Mouse (Mus musculus): ENCODE results near the gene Anp32b. TPM values are rescaled to one million over a fixed set of nuclear protein-coding genes. Genes with fewer than 3 reads are reported as not detected.

Anp32b gene
- polyA plus RNA-seq, 1 experiment: 90.5 TPM

DNA sequence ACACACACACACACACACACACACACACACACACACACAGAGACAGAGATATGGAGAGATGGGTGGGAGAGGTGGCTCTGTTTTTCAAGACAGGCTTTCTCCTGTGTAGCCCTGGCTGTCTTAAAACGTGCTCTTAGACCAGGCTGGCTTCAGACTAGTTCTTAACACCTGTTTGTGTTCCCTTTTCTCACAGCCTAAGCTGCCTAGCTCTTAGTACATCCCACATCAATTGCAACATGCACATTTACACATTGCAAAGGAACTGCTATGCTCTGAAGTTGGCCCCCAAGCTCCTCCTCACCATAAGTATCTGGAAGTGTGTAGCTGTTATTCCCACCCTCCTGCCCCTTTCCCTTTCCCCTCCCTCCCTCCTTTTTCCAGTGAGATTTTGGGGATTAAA, 3.2 kb upstream of the Anp32b start:
- Histone ChIP-seq H3K4me1 (ENCODE audit: control insufficient read depth, insufficient read depth, insufficient read length, low read length) (no peaks in the 10 kb centered on the region; the same call in 1 of the 2 replicates), H3K4me3 (ENCODE audit: insufficient read depth, low read depth, low read length) (no peak overlapping the region), H3K27ac (replicated peaks; ENCODE audit: low read depth, low read length) (no peak overlapping the region)

DNA sequence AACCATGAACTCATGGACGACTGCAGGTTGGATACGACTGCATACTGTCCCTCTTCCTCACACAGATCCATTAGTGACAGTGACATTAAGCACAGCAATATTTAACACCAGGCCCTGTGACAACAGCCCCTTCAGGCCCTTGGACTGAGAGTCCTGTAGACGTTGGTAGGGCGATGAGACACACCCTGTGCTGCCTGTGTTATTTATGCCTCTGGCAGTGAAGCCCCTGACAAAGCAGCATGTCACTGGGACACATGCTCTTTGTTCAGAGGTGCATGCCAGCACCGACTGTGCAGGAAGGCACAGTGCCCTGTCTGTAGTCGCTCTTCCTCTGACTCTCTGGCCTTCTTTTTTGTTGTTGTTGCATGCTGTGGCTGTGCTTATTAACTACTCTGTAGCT, 1.8 kb upstream of the Anp32b start:
- H3K27ac ChIP-seq (replicated peaks; ENCODE audit: low read depth, low read length): no peak overlapping the region
- H3K4me3 ChIP-seq (ENCODE audit: insufficient read depth, low read depth, low read length): no peak overlapping the region
- peaks cover 7% of the 10 kb centered on the region for H3K4me1 ChIP-seq (ENCODE audit: control insufficient read depth, insufficient read depth, insufficient read length, low read length)

DNA sequence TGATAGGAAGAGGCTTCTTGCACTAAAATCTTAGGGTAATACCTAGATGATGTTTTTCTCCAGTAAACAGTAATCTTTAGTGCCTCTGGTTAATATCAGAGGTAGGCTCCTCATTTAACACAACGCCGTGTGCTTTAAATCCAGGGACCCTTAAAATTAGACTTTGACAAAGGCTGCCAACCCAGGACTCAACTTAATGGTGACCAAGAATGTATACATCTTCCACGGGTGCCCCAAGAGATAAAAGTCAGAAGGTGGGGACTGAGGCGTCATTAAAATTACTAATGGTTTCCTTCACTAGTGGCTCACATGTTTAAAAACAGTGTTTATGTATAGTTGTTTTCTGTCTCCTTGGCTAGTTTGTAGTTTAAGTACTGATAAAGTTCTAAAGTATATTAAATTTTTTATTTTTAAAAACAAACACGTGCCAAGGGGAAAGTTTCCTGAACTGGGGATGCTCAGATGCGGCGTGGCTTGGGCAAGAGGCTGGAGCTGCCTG, 633 bp upstream of the Anp32b start:
- Histone ChIP-seq H3K4me3 (ENCODE audit: insufficient read depth, low read depth, low read length) (peak overlapping the region; percentile 98), H3K27ac (replicated peaks; ENCODE audit: low read depth, low read length) (0 out of 2 replicates have a peak overlapping the region, but pooled peaks have one; percentile 3), H3K4me1 (ENCODE audit: control insufficient read depth, insufficient read depth, insufficient read length, low read length) (peaks cover 7% of the 10 kb centered on the region)

DNA sequence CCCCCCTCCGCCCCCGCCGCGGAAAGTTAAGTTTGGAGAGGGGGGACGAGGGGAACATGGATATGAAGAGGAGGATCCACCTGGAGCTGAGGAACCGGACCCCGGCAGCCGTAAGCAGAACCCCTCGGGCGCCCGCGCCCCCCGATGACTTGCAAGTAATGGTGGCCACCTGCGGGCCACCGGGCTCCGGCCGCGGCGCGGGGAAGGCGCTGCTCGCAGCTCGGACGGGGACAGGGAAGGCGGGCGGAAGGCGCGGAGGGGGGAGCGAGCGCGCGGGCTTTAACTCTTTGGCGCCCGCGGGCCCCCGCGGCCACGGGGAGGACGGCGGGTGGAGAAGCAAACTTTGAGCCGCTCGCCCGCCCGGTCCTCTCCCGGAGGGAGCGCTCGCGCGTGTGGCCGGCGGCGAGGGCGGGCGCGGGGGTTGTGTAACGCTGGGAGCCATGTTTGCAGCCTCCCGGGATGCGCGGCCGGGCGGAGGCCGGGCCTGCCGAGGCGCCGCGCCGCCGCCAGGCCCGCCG, 597 bp downstream of the Anp32b start:
- peak overlapping the region; percentile 98 for H3K4me3 ChIP-seq (ENCODE audit: insufficient read depth, low read depth, low read length)
- peaks cover 9% of the 10 kb centered on the region for H3K4me1 ChIP-seq (ENCODE audit: control insufficient read depth, insufficient read depth, insufficient read length, low read length)
- peak overlapping the region; percentile 90 for H3K27ac ChIP-seq (replicated peaks; ENCODE audit: low read depth, low read length)

DNA sequence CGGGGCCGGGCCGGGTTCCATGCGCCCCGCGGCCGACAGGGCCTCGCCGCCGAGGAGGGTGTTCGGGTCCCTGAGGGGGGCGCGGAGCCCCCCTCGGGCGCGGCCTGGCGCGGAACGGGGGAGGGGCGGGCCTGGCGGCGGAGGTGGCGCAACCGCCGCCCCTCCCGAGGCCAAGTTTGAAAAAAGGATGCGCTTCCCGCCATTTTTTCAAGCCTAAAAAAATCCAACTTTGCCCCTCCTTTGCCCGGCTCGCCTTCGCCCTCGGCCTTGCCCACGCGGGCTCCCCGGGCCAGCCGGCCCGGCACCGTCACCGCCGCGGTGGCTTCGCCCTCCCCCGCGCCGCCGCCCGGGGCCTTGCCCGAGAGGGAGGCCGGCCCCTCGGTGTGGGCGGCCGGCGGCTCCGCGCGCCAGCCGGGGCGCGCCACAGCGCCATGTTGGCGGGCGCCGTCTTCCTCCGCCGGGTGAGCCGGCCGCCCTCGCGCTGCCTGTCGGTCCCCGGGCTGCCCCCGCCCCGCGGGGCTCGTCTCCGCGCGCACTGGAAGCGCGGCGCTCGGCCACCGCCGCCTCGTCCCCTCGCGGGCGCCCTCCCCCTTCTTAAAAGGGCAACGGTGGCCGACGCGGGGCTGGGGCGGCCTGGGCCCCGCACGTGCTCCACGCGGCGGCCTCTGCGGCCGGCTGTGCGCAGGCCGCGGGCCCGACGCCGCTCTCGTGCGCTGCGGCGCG, 1.2 kb downstream of the Anp32b start:
- Histone ChIP-seq H3K27ac (replicated peaks; ENCODE audit: low read depth, low read length) (peak overlapping the region; percentile 90), H3K4me1 (ENCODE audit: control insufficient read depth, insufficient read depth, insufficient read length, low read length) (peaks cover 15% of the 10 kb centered on the region), H3K4me3 (ENCODE audit: insufficient read depth, low read depth, low read length) (peak overlapping the region; percentile 98)

DNA sequence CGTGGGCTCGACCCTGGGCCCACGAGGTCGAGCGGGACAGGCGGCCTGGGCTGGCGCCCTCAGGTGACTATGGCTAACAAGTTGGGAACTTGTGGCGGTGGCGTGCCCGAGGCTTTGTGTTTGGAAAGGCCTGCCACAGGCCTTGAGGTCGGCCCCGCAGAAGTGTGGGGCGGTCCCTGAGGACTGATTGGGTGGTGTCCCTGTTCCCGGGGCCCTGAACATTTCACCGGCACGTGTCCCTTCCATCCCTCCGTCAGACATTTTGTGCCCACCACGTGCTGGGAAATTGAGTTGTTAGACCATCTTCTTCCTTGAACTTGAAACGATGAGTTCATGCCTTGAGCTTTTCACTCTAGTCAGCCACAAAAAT, 1.8 kb downstream of the Anp32b start:
- peak overlapping the region; percentile 90 for H3K27ac ChIP-seq (replicated peaks; ENCODE audit: low read depth, low read length)
- H3K4me3 ChIP-seq (ENCODE audit: insufficient read depth, low read depth, low read length): peak overlapping the region; percentile 98
- H3K4me1 ChIP-seq (ENCODE audit: control insufficient read depth, insufficient read depth, insufficient read length, low read length): peaks cover 18% of the 10 kb centered on the region

DNA sequence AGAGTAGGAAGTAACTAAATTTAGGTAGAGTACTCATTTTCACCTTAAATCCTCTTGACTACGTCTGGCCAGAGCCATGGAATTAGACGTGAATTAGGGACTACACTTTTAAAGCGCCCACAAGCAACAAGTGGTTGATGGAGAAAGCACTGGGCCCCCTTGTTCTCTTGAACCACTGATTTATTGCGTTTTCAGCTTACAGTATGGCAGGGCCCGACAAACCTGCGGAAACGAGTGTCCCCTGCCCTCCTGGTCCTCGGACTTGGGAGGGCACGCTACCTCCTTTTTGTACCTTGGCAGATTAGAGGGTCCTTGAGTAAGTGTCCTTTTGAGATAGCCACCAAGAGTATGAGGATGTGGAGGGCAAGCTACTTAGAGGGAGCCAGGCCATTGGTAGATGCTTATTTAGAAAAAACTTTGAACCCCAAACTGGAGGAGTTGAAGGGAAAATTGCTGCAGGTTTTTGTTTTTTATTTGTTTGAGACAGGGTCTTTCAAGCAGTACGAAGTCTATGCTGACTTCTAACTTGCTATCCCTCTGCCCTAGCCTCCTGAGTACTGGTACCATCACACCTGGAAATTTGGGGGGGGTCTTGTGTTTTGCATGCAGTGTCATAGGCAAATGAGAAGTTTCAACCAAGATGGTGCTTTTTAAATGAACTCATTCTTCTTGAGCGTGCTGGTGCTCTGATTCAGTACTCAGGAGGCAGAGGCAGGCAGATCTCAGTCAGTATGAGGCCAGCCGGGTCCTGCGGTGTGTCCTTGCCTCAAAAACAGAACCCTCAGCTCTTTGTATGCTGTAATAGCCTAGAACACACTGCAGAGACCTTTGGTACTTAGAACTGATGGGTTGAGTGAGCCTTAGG, 2.4 kb downstream of the Anp32b start:
- Histone ChIP-seq H3K4me1 (ENCODE audit: control insufficient read depth, insufficient read depth, insufficient read length, low read length) (peaks cover 18% of the 10 kb centered on the region), H3K4me3 (ENCODE audit: insufficient read depth, low read depth, low read length) (peak overlapping the region; percentile 98), H3K27ac (replicated peaks; ENCODE audit: low read depth, low read length) (peak overlapping the region; percentile 90; the same call in 1 of the 2 replicates)

DNA sequence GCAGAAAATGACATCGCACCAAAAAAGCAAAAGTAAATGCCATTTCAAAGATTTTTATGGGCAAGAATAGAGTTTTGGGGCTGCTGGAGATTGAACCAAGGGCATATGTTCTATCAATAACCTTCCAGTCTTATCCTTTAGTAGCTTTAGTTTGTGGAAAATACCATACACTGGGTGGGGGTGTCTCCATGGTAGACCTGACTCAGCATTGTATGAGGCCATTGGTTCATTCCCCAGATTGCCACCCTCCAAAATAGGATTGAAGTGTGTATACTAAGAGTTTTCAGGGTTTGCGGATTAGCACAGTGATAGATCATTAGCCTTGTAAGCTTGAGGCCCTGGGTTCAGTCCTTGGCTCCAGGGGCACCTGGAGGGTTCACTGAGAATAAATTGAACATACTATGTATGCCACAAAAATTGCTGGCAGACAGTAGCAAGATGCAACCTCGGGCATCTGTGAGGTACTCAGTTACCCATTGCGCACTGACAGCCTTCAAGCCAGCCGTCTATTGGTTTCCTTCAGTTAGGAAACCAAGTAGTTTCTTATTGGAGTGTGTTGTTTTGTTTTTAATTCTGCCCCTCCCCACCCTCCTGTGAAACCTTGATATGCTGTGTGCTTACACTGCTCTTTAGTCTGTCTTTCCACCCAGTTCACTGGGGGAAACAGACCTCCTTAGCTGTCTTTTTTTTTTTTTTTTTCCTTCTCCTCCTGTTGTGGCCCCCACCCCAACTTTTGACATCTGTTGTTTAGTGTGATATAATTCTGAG, 3.6 kb downstream of the Anp32b start:
- Histone ChIP-seq H3K4me1 (ENCODE audit: control insufficient read depth, insufficient read depth, insufficient read length, low read length) (peaks cover 18% of the 10 kb centered on the region), H3K4me3 (ENCODE audit: insufficient read depth, low read depth, low read length) (no peak overlapping the region), H3K27ac (replicated peaks; ENCODE audit: low read depth, low read length) (no peak overlapping the region)

DNA sequence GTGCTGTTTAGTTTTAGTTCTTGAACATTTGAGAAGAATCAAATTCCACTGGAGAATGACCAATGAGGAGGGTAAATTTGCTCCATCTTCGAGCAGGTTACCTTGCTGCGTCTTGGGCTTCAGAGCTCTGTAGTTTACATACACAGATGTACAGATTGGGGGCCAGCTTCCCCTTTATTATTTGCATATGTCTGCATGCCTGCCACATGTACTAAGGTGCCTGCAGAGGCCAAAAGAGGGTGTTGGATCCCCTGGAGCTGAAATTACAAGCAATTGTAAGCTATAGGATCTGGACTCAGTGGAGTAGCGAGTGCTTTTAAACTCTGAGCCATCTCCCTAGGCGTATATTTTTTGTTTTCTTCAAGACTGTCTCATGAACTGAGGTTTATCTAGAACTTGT, 6.1 kb downstream of the Anp32b start:
- Histone ChIP-seq H3K27ac (replicated peaks; ENCODE audit: low read depth, low read length) (peak overlapping the region; percentile 10; the same call in 1 of the 2 replicates), H3K4me1 (ENCODE audit: control insufficient read depth, insufficient read depth, insufficient read length, low read length) (peaks cover 18% of the 10 kb centered on the region), H3K4me3 (ENCODE audit: insufficient read depth, low read depth, low read length) (no peak overlapping the region)

DNA sequence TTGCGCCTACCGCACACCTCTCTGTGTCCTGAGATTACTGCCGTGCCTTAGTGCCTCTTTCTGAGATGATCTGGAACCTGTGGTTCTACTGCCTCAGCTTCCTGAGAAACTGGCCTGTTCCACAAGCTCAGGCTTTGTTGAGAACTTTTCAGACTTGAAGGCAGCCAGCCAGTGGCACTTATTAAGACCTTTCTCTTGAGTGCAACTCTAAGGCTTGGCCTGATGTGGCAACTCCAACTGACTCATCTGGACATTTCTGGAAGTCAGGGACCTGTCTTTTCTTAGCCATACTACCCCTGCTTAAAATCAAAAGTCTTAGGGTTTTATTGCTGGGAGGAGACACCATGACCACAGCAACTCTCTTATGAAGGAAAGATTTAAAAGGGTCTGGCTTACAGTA, 6.5 kb downstream of the Anp32b start:
- no peak overlapping the region for H3K27ac ChIP-seq (replicated peaks; ENCODE audit: low read depth, low read length)
- peaks cover 18% of the 10 kb centered on the region for H3K4me1 ChIP-seq (ENCODE audit: control insufficient read depth, insufficient read depth, insufficient read length, low read length)

DNA sequence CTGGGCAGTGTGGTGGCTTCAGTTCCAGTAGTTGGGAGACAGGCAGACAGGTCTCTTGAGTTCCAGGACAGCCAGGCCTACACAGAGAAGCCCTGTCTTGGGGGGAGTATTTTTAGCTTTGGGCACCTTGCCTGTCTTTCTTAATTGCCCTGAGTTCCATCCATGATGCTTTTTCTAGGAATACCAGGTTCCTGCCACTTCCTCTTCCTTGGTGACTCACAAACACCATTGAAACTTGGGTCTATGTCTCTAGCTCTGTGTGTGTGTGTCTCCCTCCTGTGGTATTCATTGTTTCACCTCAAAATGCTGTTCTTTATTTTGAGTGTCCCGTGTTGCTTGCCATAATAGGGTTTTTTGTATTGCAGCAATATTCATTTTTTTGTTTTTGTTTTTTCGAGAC, 7.7 kb downstream of the Anp32b start:
- Histone ChIP-seq H3K4me1 (ENCODE audit: control insufficient read depth, insufficient read depth, insufficient read length, low read length) (peaks cover 11% of the 10 kb centered on the region; the same call in 1 of the 2 replicates), H3K27ac (replicated peaks; ENCODE audit: low read depth, low read length) (no peak overlapping the region), H3K4me3 (ENCODE audit: insufficient read depth, low read depth, low read length) (no peak overlapping the region)

More for the DNA sequence above, 6.5 kb downstream of the Anp32b start:
- no peak overlapping the region for H3K4me3 ChIP-seq (ENCODE audit: insufficient read depth, low read depth, low read length)

DNA sequence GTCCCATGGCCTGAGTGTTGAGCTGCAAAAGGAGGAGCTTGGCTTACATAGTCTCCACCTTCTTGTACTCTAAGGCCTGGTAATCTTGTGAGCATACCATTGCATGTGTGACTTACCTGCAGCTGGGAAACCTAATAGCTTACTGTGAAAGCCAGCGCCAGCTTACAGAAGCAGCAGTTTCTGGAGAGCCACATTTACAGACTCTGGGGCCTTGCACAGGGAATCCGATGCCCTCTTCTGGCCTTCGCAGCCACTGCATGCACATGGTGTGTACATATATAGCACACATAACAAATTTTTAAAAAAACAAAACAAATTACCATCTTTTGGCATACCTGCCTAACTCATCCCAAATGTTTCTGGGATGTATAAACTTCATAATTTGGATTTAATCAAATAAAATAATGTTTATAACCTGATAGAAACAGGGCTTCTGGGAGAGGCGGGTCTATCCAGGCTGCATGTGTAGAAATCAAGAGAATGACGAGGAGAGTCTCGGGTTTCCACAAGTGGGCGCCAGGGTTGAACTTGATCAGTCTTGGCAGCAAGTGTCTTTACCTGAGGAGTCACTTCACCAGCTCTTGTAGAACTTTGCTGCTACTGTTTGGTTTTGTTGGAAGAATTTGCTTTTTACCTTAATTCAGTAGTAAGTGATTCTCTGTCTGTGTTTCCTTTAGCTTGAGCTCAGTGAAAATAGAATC, 12.6 kb downstream of the Anp32b start:
- Histone ChIP-seq H3K4me3 (ENCODE audit: insufficient read depth, low read depth, low read length) (no peak overlapping the region), H3K27ac (replicated peaks; ENCODE audit: low read depth, low read length) (no peak overlapping the region), H3K4me1 (ENCODE audit: control insufficient read depth, insufficient read depth, insufficient read length, low read length) (no peaks in the 10 kb centered on the region; the same call in 1 of the 2 replicates)

DNA sequence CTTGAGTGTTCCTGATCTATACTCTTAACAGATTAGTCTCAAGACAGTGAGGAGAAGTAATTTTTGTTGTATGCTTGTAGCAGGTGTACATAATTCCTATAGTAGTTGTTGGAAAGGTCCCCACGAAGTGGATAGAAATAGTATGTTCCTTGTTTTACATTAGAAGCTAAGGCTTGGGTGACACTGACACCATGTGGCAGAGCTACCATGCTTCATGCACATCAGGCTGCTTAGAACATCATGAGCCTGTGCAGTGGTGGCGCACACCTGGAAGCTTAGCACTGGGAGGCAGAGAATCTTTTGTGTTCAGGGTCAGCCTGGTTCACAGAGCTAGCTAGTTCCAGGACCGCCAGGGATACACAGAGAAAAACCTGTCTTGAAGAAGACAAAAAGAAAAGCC, 15.0 kb downstream of the Anp32b start:
- no peak overlapping the region for H3K4me3 ChIP-seq (ENCODE audit: insufficient read depth, low read depth, low read length)
- H3K27ac ChIP-seq (replicated peaks; ENCODE audit: low read depth, low read length): no peak overlapping the region
- H3K4me1 ChIP-seq (ENCODE audit: control insufficient read depth, insufficient read depth, insufficient read length, low read length): no peaks in the 10 kb centered on the region

DNA sequence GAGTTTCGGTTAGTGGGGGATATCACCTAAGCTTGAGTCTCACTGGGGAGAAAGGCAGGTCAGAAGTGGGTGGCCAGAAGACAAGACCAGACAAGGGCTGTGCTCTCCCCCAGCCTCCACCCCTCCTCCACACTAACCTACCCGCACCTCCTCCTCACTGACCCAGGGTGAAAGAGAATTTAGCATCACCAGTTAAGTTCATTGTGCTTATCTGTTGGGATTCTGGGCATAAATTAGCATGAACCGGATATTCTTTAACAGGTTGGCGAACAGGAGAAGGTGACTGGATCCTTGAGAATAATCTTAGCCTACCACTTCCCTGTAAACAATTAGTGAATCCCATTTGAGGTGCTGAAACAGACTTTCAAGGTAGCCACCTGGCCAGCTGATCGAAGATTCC, 24.4 kb downstream of the Anp32b start:
- no peaks in the 10 kb centered on the region for H3K4me1 ChIP-seq (ENCODE audit: control insufficient read depth, insufficient read depth, insufficient read length, low read length)
- H3K4me3 ChIP-seq (ENCODE audit: insufficient read depth, low read depth, low read length): no peak overlapping the region
- no peak overlapping the region for H3K27ac ChIP-seq (replicated peaks; ENCODE audit: low read depth, low read length)
